Mouse (Mus musculus): Measurements from ENCODE around the gene Mrpl4. TPM values are rescaled to one million over a fixed set of nuclear protein-coding genes. Genes with fewer than 3 reads are reported as not detected.

Gene Mrpl4
- polyA plus RNA-seq, 1 experiment from 2014 or later: 166 TPM

DNA sequence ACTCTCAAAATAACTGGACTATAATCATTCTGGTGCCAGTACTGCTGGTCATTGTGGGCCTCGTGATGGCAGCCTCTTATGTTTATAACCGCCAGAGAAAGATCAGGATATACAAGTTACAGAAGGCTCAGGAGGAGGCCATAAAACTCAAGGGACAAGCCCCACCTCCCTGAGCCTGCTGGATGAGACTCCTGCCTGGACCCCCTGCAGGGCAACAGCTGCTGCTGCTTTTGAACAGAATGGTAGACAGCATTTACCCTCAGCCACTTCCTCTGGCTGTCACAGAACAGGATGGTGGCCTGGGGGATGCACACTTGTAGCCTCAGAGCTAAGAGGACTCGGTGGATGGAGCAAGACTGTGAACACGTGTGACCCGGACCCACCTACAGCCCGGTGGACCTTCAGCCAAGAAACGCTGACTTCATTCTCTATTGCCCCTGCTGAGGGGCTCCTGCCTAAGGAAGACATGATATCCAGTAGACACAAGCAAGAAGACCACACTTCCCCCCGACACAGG is 25.3 kb downstream of the Mrpl4 start:
- no peak overlapping the region for H3K27ac ChIP-seq (ENCODE audit: low read depth)
- H3K4me1 ChIP-seq (ENCODE audit: insufficient read depth): peaks cover 26% of the 10 kb centered on the region; the same call in 1 of the 2 replicates
- H3K9ac ChIP-seq: no peak overlapping the region
- TF ChIP-seq CTCF (IDR thresholded peaks at IDR 0.05; ENCODE audit: low read depth): no peak
- no peak overlapping the region for H3K4me2 ChIP-seq
- ATAC-seq (ENCODE audit: insufficient read depth) (no peak), DNase-seq (no peak)
- peaks cover 23% of the 10 kb centered on the region for H3K27me3 ChIP-seq (ENCODE audit: insufficient read depth, low read length)
- no peak overlapping the region for H3K4me3 ChIP-seq (ENCODE audit: low read depth, low read length)
- H3K36me3 ChIP-seq (ENCODE audit: insufficient read depth): peaks cover 9% of the 10 kb centered on the region; the same call in 1 of the 2 replicates
- H3K9me3 ChIP-seq (ENCODE audit: low read depth, low read length): no peaks in the 10 kb centered on the region
- 61% methylated on average over 8 of the region's 8 CpGs for WGBS

DNA sequence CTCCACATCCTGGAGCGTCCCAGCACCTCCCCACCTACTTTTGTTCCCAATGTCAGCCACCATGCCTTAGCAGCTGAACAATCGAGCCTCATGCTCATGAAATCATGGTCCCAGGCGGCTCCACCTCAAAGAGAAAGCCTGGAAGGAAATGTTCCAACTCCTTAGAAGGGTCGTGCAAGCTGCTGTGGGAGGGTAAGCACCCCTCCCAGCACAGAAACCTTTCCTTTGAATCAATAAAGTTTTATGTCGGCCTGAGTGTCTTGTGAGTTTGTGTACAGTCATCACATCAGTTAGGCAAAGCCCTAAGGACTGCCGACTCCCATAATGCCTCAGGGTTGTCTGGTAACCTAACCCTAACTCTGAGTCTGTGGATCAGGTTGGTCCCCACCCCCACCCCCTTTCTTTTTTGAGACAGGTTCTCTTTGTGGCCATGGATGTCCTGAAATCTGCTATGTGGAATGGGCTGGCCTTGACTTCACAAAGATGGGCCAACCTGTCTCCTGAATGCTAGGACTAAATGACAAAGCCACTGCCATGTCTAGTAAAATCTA is 26.1 kb downstream of the Mrpl4 start:
- Histone ChIP-seq H3K4me3 (ENCODE audit: low read depth, low read length) (no peak overlapping the region), H3K9ac (no peak overlapping the region; the same call in 1 of the 2 replicates), H3K27ac (ENCODE audit: low read depth) (peak overlapping the region; percentile 58; the same call in 1 of the 2 replicates), H3K4me2 (peak overlapping the region; percentile 95), H3K36me3 (ENCODE audit: insufficient read depth) (peaks cover 9% of the 10 kb centered on the region; the same call in 1 of the 2 replicates), H3K27me3 (ENCODE audit: insufficient read depth, low read length) (peaks cover 31% of the 10 kb centered on the region), H3K9me3 (ENCODE audit: low read depth, low read length) (no peaks in the 10 kb centered on the region), H3K4me1 (ENCODE audit: insufficient read depth) (peaks cover 26% of the 10 kb centered on the region; the same call in 1 of the 2 replicates)
- 65% methylated on average over 6 of the region's 6 CpGs for WGBS
- DNase-seq (no peak), ATAC-seq (ENCODE audit: insufficient read depth) (no peak)
- no peak for TF ChIP-seq CTCF (IDR thresholded peaks at IDR 0.05; ENCODE audit: low read depth)

DNA sequence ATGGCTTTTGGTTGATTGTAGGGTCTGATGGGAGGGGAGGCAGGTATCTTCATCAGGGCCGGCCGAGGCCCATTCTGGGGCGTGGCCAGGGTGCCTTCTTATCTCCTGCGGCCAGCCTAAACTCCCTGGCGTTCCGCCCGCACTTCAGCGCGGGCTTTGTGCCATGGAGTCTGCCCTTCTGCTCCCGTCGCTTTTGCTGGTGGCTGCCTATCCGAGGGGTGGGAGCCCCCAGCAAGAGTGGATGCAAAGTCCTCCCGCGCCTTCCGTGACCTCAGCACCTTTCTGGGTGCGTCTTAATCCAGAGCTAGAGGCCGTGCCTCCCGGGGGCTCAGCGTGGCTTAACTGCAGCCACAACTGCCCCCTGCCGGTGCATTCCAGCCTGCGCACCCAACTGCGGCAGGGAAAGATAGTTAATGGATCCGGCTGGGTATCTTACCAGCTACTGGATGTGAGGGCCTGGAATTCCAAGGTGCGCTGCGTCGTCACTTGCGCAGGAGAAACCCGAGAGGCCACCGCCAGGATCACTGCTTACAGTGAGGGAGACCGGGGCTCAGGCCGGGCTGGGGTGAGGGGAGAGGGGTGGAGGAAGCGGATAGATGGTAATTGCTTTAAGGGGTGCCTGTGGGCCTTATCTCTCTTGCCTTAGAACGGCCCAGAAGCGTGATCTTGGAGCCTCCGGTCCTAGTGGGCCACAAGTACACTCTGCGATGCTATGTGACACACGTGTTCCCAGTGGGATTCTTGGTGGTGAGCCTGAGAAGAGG is 26.9 kb downstream of the Mrpl4 start, which contains the start of gene Icam4:
TSS of gene Icam4 (plus strand) at position 83 of the 764 bp plus-strand sequence.
- peak; percentile 89 for DNase-seq
- peak within 1 kb of the TSS; percentile 58; the same call in 1 of the 2 replicates for H3K27ac ChIP-seq (ENCODE audit: low read depth)

DNA sequence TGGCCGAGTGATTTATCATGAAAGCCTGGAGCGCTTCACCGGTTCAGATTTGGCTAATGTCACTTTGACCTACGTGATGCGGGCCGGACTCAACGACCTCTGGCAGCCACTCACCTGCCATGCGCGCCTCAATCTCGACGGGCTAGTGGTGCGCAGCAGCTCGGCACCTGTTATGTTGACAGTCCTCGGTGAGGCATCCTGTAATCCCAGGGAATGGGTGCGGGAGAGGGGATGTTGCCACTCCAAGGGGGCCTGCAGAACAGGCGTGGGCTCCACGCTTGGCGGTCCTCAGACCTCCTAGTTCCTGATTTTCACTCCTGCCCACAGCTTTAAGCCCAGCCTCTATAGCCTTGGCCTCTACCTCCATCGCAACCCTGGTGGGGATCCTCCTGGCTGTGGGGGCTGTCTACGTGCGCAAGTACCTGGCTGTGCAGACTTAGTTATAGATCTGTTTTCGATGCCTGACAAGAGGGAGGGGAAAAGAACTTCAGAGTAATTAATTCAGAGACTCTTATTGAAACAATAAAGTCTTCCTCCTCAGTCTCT is 27.6 kb downstream of the Mrpl4 start:
- DNase-seq (no peak), ATAC-seq (ENCODE audit: insufficient read depth) (no peak)
- H3K4me2 ChIP-seq: peak overlapping the region; percentile 95
- peaks cover 46% of the 10 kb centered on the region for H3K27me3 ChIP-seq (ENCODE audit: insufficient read depth, low read length)
- no peaks in the 10 kb centered on the region for H3K9me3 ChIP-seq (ENCODE audit: low read depth, low read length)
- H3K27ac ChIP-seq (ENCODE audit: low read depth): peak overlapping the region; percentile 31; the same call in 1 of the 2 replicates
- WGBS: 20% methylated on average over 22 of the region's 22 CpGs
- peaks cover 9% of the 10 kb centered on the region; the same call in 1 of the 2 replicates for H3K36me3 ChIP-seq (ENCODE audit: insufficient read depth)
- peak overlapping the region; percentile 52 for H3K4me3 ChIP-seq (ENCODE audit: low read depth, low read length)
- no peak for TF ChIP-seq CTCF (IDR thresholded peaks at IDR 0.05; ENCODE audit: low read depth)
- peaks cover 26% of the 10 kb centered on the region; the same call in 1 of the 2 replicates for H3K4me1 ChIP-seq (ENCODE audit: insufficient read depth)
- peak overlapping the region; percentile 47; the same call in 1 of the 2 replicates for H3K9ac ChIP-seq

More for the DNA sequence above, 26.9 kb downstream of the Mrpl4 start, which contains the start of gene Icam4:
- Histone ChIP-seq H3K4me1 (ENCODE audit: insufficient read depth) (peaks cover 26% of the 10 kb centered on the region; the same call in 1 of the 2 replicates), H3K9ac (peak within 1 kb of the TSS; percentile 47), H3K36me3 (ENCODE audit: insufficient read depth) (peaks cover 9% of the 10 kb centered on the region; the same call in 1 of the 2 replicates), H3K4me3 (ENCODE audit: low read depth, low read length) (peak within 1 kb of the TSS; percentile 52), H3K27me3 (ENCODE audit: insufficient read depth, low read length) (peaks cover 39% of the 10 kb centered on the region), H3K9me3 (ENCODE audit: low read depth, low read length) (no peaks in the 10 kb centered on the region), H3K4me2 (peak within 1 kb of the TSS; percentile 95)
- WGBS: 2% methylated on average over 37 of the region's 37 CpGs
- ATAC-seq (ENCODE audit: insufficient read depth): peak; percentile 16; the same call in 1 of the 2 replicates
- TF ChIP-seq CTCF (IDR thresholded peaks at IDR 0.05; ENCODE audit: low read depth): peak; percentile 92

DNA sequence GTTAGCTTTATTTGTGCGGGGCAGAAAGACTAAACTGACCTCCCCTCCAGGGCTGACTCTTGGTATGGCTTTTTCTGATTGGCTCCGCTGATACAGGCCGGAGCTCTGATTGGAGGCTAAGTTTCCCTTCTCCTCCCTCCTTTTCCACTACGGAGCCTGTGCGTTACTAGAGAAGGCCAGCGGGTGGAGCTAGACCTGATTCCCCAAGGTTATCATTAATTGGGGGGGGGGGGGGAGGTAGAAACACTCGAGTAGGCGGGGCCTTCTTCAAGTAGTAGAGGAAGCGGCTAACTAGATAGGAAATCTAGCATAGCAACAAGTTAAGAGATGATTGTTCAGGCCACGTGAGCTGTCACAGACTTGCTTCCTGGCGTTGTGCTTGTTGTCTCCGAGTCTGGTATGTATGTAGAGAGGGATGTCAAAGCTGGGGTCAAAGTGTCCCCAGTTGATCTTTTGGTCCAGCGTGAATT is 28.3 kb downstream of the Mrpl4 start:
- Histone ChIP-seq H3K27ac (ENCODE audit: low read depth) (no peak overlapping the region), H3K4me1 (ENCODE audit: insufficient read depth) (peaks cover 26% of the 10 kb centered on the region; the same call in 1 of the 2 replicates), H3K4me2 (peak overlapping the region; percentile 95), H3K4me3 (ENCODE audit: low read depth, low read length) (peak overlapping the region; percentile 52), H3K9me3 (ENCODE audit: low read depth, low read length) (no peaks in the 10 kb centered on the region), H3K27me3 (ENCODE audit: insufficient read depth, low read length) (peaks cover 52% of the 10 kb centered on the region), H3K36me3 (ENCODE audit: insufficient read depth) (peaks cover 9% of the 10 kb centered on the region; the same call in 1 of the 2 replicates), H3K9ac (no peak overlapping the region)
- ATAC-seq (ENCODE audit: insufficient read depth) (peak; percentile 62), DNase-seq (peak; percentile 94)
- TF ChIP-seq CTCF (IDR thresholded peaks at IDR 0.05; ENCODE audit: low read depth): peak; percentile 74
- WGBS: under 1% methylated on average over 13 of the region's 13 CpGs

DNA sequence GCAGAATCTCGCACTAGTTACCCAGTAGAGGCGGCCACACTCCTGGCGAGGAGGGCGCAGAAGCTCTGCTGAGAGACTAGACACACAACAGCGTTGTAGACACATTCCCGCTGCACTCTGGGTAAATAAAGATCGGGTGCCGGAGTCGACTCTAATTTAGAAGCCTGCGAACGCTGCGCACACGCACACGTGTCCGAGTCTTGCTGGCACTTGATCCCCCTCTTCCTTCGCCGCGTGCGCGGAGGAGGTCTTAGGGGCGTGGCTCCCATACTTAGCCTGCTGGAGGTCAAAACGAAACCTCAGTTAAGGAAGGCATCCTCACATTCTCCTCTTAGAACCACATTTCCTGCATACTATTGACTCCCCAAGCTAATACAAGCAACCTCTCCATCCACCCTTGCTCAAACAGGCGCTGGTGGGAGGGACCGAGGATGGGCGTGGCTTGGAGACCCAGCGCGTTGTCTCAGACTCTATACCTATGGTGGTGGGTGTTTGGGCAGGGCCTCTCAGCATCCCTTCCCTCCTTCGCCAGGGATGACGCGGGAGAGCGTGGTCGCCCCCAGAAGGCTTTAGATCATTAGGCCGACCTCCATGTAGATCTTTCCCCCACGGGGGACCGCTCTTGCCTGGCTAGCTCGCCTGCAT is 28.8 kb downstream of the Mrpl4 start:
- Histone ChIP-seq H3K4me3 (ENCODE audit: low read depth, low read length) (peak overlapping the region; percentile 52), H3K9ac (peak overlapping the region; percentile 42), H3K36me3 (ENCODE audit: insufficient read depth) (peaks cover 9% of the 10 kb centered on the region; the same call in 1 of the 2 replicates), H3K27me3 (ENCODE audit: insufficient read depth, low read length) (peaks cover 58% of the 10 kb centered on the region), H3K4me2 (peak overlapping the region; percentile 95), H3K9me3 (ENCODE audit: low read depth, low read length) (no peaks in the 10 kb centered on the region), H3K27ac (ENCODE audit: low read depth) (no peak overlapping the region), H3K4me1 (ENCODE audit: insufficient read depth) (peaks cover 26% of the 10 kb centered on the region; the same call in 1 of the 2 replicates)
- under 1% methylated on average over 36 of the region's 36 CpGs for WGBS
- DNase-seq (peak; percentile 77), ATAC-seq (ENCODE audit: insufficient read depth) (peak; percentile 29)
- no peak for TF ChIP-seq CTCF (IDR thresholded peaks at IDR 0.05; ENCODE audit: low read depth)
